Mouse (Mus musculus): ENCODE measurements around the gene Gm6337. TPM values are rescaled to one million over a fixed set of nuclear protein-coding genes. Genes with fewer than 3 reads are reported as not detected.
"Not testable (repeated sequence)": the region's sequence is repeated elsewhere in the genome, so short reads cannot be mapped to it uniquely, and the experiment has no call there.

Gene Gm6337
- total RNA-seq (2021), result not detected

DNA sequence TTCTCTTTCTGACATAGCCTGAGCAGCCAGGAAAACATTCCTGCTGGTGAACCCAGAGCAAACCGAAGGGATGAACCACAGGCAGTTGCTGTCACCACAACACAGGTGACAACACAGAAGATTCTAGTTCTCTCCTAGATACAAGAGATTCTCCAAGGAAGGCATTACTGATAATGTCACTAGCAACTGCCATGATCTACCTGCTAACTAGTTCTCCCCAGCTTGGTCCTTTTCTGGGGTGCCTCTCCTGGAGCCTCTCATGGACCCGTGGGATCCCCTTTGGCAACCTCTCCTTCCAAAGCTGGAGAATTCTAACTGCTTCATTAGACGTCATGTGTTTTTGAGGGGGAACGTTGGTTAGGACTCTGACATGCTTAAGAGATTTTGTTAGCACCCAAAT, at the start of gene Gm6337:
Gm6337 (minus strand) TSS at position 101 of the 400 bp plus-strand sequence.
- intact Hi-C loops (cut with DNase I); DNase-seq (ENCODE audit: low spot score): not testable (repeated sequence)

DNA sequence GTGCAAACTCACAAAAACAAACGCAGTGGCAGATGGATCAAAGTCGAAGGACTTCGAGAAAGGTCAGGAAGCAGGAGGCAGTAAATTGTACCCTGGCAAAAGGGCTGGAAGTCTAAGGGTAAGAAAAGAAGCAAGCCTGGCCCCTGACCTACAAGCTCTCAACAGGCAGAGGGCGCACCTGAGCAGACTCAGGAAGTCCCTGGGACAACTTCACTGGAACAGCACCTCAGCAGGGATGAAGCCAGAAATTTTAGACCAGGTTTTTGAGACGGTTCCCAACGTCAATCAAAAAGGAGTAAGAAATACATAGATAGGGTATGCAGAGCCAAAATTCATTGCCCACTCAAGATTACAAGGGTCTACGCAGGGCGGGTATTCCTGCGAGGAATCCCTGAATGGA, 49.4 kb upstream of the Gm6337 start:
- DNase-seq (ENCODE audit: low spot score); intact Hi-C loops (cut with DNase I): not testable (repeated sequence)

- intact Hi-C loops (cut with DNase I); DNase-seq (ENCODE audit: low spot score): not testable (repeated sequence)
Measured at GRCm38 (mm10) chr14:6093842-6094241, 35.8 kb upstream of the Gm6337 start, which contains the start of gene Gm8206. Gene Gm8206, minus strand, starts transcription at chr14:6093942.

Other genes starting within 250 kb of the Gm6337 start
- not detected for gene Gm3424, start 227.9 kb downstream of the Gm6337 start, total RNA-seq (2021)
- gene Gm8237, start 177.9 kb downstream of the Gm6337 start, total RNA-seq (2021), result under 1 TPM in 1 of 2 experiments, not detected in 1; 0.42 TPM
- gene Gm3248, start 96.5 kb downstream of the Gm6337 start, total RNA-seq (2021), result under 1 TPM; 0.13 to 0.25 TPM
- not detected for gene Gm3453, start 79.1 kb downstream of the Gm6337 start, total RNA-seq (2021)
- gene Gm8206, start 35.7 kb upstream of the Gm6337 start, total RNA-seq (2021), result not detected
- gene Gm3468, start 50.4 kb upstream of the Gm6337 start, total RNA-seq (2021), result under 1 TPM in 1 of 2 experiments, not detected in 1; 0.16 TPM
- gene Gm3476, start 67.5 kb upstream of the Gm6337 start, total RNA-seq (2021), result not detected
- gene Gm21560, start 161.0 kb upstream of the Gm6337 start, total RNA-seq (2021), result under 1 TPM; 0.26 to 0.31 TPM
- under 1 TPM; 0.17 to 0.34 TPM for gene Gm3411, start 229.0 kb upstream of the Gm6337 start, total RNA-seq (2021)
- not detected for gene Gm21103, start 246.6 kb upstream of the Gm6337 start, total RNA-seq (2021)